Mouse (Mus musculus): ENCODE data around the gene Sgcd.

DNA sequence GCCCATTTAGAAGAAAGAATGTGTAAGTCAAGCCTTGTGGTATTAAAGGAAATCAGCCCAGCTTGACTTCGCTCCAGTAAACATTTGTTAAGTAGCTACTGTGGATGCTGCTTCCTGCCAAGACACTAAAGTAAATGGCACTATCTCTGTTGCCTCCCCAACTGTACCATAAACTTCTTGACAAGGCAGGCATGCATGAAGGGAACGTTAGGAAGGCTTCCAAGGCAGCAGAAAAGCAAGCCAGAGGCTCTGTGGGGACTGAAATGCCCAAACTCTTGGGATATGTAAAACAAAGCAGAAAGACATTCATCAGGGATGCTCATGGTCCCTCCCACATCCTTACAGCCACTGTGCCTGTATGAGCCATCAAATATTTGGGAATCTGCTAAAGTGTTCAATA lies 938.4 kb downstream of the Sgcd start:
- TF ChIP-seq POLR2A (IDR thresholded peaks at IDR 0.05; ENCODE audit: low read depth, low read length) (no peak), CTCF (IDR thresholded peaks at IDR 0.05; ENCODE audit: borderline replicate concordance, insufficient read depth, low read length) (no peak)
